ENCODE assay signal across 12 mouse cellular contexts in genomic region chr2:136832936-136833335, GRCm38 (mm10). TPM values are rescaled to one million over a fixed set of nuclear protein-coding genes. Genes with fewer than 3 reads are reported as not detected.
DNase-seq lines count a peak whose midpoint lies in the region; ATAC-seq and TF ChIP-seq lines count a peak whose summit lies in the region.
"Had no signal": no experiment of that assay in that cellular context is flagged by ENCODE, and none has a peak within 500 bp of the region (broad histone marks: within the 10 kb centered on the region; RNA-seq: fewer than 3 reads in every experiment).

No protein-coding gene starts in this region.

- no peaks in the 10 kb centered on the region for H3K27me3 ChIP-seq in kidney, embryonic 15.5 days
- H3K27me3 ChIP-seq in stomach, postnatal 0 days (ENCODE audit: control insufficient read depth, insufficient read depth, low read length), result no peaks in the 10 kb centered on the region
- no peaks in the 10 kb centered on the region for H3K27me3 ChIP-seq in forebrain, embryonic 14.5 days (replicated peaks; ENCODE audit: control insufficient read depth, insufficient read depth, low read length)
- H3K27me3 ChIP-seq: embryonic facial prominence, embryonic 12.5 days; intestine, embryonic 15.5 days; limb, embryonic 15.5 days; midbrain, embryonic 13.5 days had no signal

- no peaks in the 10 kb centered on the region for H3K4me1 ChIP-seq in lung, adult 2 months (ENCODE audit: control insufficient read depth, insufficient read depth, low read length)
- 0 out of 2 replicates have a peak, but pooled peaks cover 3% of the 10 kb centered on the region for H3K4me1 ChIP-seq in kidney, embryonic 15.5 days
- H3K4me1 ChIP-seq in stomach, postnatal 0 days (replicated peaks; ENCODE audit: control insufficient read depth, insufficient read depth), result no peaks in the 10 kb centered on the region
- no peaks in the 10 kb centered on the region for H3K4me1 ChIP-seq in forebrain, embryonic 14.5 days (ENCODE audit: control insufficient read depth, insufficient read depth, low read length)
- H3K4me1 ChIP-seq: embryonic facial prominence, embryonic 12.5 days; intestine, embryonic 15.5 days; limb, embryonic 15.5 days; midbrain, embryonic 13.5 days had no signal

- no peak overlapping the region for H3K9ac ChIP-seq in kidney, embryonic 15.5 days
- H3K9ac ChIP-seq in stomach, postnatal 0 days (ENCODE audit: low read length), result no peak overlapping the region
- no peak overlapping the region for H3K9ac ChIP-seq in forebrain, embryonic 14.5 days (ENCODE audit: low read length)
- H3K9ac ChIP-seq: embryonic facial prominence, embryonic 12.5 days; intestine, embryonic 15.5 days; limb, embryonic 15.5 days; midbrain, embryonic 13.5 days had no signal

- no peak overlapping the region for H3K4me3 ChIP-seq in lung, adult 2 months (replicated peaks; ENCODE audit: extremely low read depth, low read depth, low read length)
- H3K4me3 ChIP-seq in kidney, embryonic 15.5 days (replicated peaks), result no peak overlapping the region
- no peak overlapping the region for H3K4me3 ChIP-seq in stomach, postnatal 0 days (ENCODE audit: low read depth, low read length)
- no peak overlapping the region for H3K4me3 ChIP-seq in forebrain, embryonic 14.5 days (ENCODE audit: low read depth, low read length)
- H3K4me3 ChIP-seq: embryonic facial prominence, embryonic 12.5 days; intestine, embryonic 15.5 days; limb, embryonic 15.5 days; midbrain, embryonic 13.5 days had no signal

- DNase-seq in lung, adult 18-20 months, result peak; percentile 4 to 9
- DNase-seq in lung, adult 2 months, result no peak
- peak; percentile 24 to 59 for DNase-seq in heart, adult 9 months (ENCODE audit: low spot score in 2 of 2)
- DNase-seq in stomach, postnatal 0 days (ENCODE audit: low spot score), result no peak
- DNase-seq in forebrain, embryonic 14.5 days (ENCODE audit: low spot score), result no peak
- DNase-seq in layer of hippocampus, adult 9-11 months, result no peak

- H3K27ac ChIP-seq in kidney, embryonic 15.5 days, result no peak overlapping the region
- no peak overlapping the region for H3K27ac ChIP-seq in stomach, postnatal 0 days (replicated peaks)
- no peak overlapping the region for H3K27ac ChIP-seq in forebrain, embryonic 14.5 days (ENCODE audit: low read depth, low read length)
- H3K27ac ChIP-seq: embryonic facial prominence, embryonic 12.5 days; intestine, embryonic 15.5 days; limb, embryonic 15.5 days; midbrain, embryonic 13.5 days had no signal

- TF ChIP-seq CTCF in lung, adult 2 months (IDR thresholded peaks at IDR 0.05; ENCODE audit: insufficient read depth, low read length), result no peak
- TF ChIP-seq CTCF in stomach, postnatal 0 days (IDR thresholded peaks at IDR 0.05; ENCODE audit: low read depth), result no peak

- H3K9me3 ChIP-seq in kidney, embryonic 15.5 days (replicated peaks), result no peaks in the 10 kb centered on the region
- H3K9me3 ChIP-seq in stomach, postnatal 0 days (ENCODE audit: control insufficient read depth, low read length), result no peaks in the 10 kb centered on the region
- H3K9me3 ChIP-seq in forebrain, embryonic 14.5 days (replicated peaks; ENCODE audit: control insufficient read depth, low read length), result no peaks in the 10 kb centered on the region
- H3K9me3 ChIP-seq: embryonic facial prominence, embryonic 12.5 days; intestine, embryonic 15.5 days; limb, embryonic 15.5 days; midbrain, embryonic 13.5 days had no signal

- no peak for TF ChIP-seq POLR2A in lung, adult 2 months (IDR thresholded peaks at IDR 0.05; ENCODE audit: borderline replicate concordance, extremely low read depth, low read depth, low read length)

- H3K4me2 ChIP-seq in kidney, embryonic 15.5 days, result no peak overlapping the region
- H3K4me2 ChIP-seq in stomach, postnatal 0 days (replicated peaks; ENCODE audit: low read depth), result no peak overlapping the region
- H3K4me2 ChIP-seq in forebrain, embryonic 14.5 days (ENCODE audit: low read length), result no peak overlapping the region
- H3K4me2 ChIP-seq: embryonic facial prominence, embryonic 12.5 days; intestine, embryonic 15.5 days; limb, embryonic 15.5 days; midbrain, embryonic 13.5 days had no signal

- TF ChIP-seq EP300 in stomach, postnatal 0 days (optimal IDR thresholded peaks at IDR 0.05), result no peak

- H3K36me3 ChIP-seq in kidney, embryonic 15.5 days, result no peaks in the 10 kb centered on the region
- H3K36me3 ChIP-seq in stomach, postnatal 0 days (ENCODE audit: control insufficient read depth, insufficient read depth, low read length), result no peaks in the 10 kb centered on the region
- H3K36me3 ChIP-seq in forebrain, embryonic 14.5 days (ENCODE audit: control insufficient read depth, insufficient read depth, low read length), result no peaks in the 10 kb centered on the region
- H3K36me3 ChIP-seq: embryonic facial prominence, embryonic 12.5 days; intestine, embryonic 15.5 days; limb, embryonic 15.5 days; midbrain, embryonic 13.5 days had no signal

- peak; percentile 83 for ATAC-seq in kidney, embryonic 15.5 days (replicated peaks; ENCODE audit: low FRiP score)
- ATAC-seq in stomach, postnatal 0 days (ENCODE audit: low FRiP score, low TSS enrichment), result 0 out of 2 replicates have a peak, but pooled peaks have one; percentile 35
- ATAC-seq in forebrain, embryonic 14.5 days, result no peak
- ATAC-seq in cerebellum, adult (ENCODE audit: insufficient number of reproducible peaks, low FRiP score, low TSS enrichment), result no peak
- ATAC-seq: intestine, embryonic 15.5 days; midbrain, embryonic 13.5 days had no signal

- 29% methylated on average over 3 of the region's 3 CpGs for WGBS in lung, adult 2 months
- 16% methylated on average over 3 of the region's 3 CpGs for WGBS in kidney, embryonic 15.5 days
- 42% methylated on average over 3 of the region's 3 CpGs for WGBS in stomach, postnatal 0 days
- 87% methylated on average over 3 of the region's 3 CpGs for WGBS in forebrain, embryonic 14.5 days

RNA-seq across cellular contexts. Expression of gene AL731706.2, which starts 52.5 kb away (rescaled TPM):
- polyA plus RNA-seq in lung, adult 2 months (2012; rRNA removed), result not detected in 2 replicates
- 37.8 and 55.1 TPM in 2 replicates for polyA plus RNA-seq in kidney, embryonic 15.5 days (2015; fragmentation: Nextera tagmentation; extraction: Ambion mirVana)
- polyA plus RNA-seq in stomach, postnatal 0 days (2015; fragmentation: Nextera tagmentation; extraction: Ambion mirVana), result 21.3 and 27.6 TPM in 2 replicates
- 33.6 and 40.2 TPM in 2 replicates for polyA plus RNA-seq in forebrain, embryonic 14.5 days (2014; fragmentation: Nextera tagmentation; extraction: Ambion mirVana)

RNA-seq across cellular contexts. Expression of gene Slx4ip, which starts 58.1 kb away (rescaled TPM):
- polyA plus RNA-seq in lung, adult 2 months (2012; rRNA removed), result 0.38 and 0.70 TPM in 2 replicates
- 7.5 and 8.3 TPM in 2 replicates for polyA plus RNA-seq in kidney, embryonic 15.5 days (2015; fragmentation: Nextera tagmentation; extraction: Ambion mirVana)
- 2.1 TPM in 2 replicates for polyA plus RNA-seq in stomach, postnatal 0 days (2015; fragmentation: Nextera tagmentation; extraction: Ambion mirVana)
- polyA plus RNA-seq in forebrain, embryonic 14.5 days (2014; fragmentation: Nextera tagmentation; extraction: Ambion mirVana), result 9.4 and 12.1 TPM in 2 replicates

RNA-seq across cellular contexts. Expression of gene AL731706.1, which starts 58.3 kb away (rescaled TPM):
- polyA plus RNA-seq in lung, adult 2 months (2012; rRNA removed), result 2.6 and 5.3 TPM in 2 replicates
- polyA plus RNA-seq in kidney, embryonic 15.5 days (2015; fragmentation: Nextera tagmentation; extraction: Ambion mirVana), result 30.7 and 38.3 TPM in 2 replicates
- 26.3 and 33.2 TPM in 2 replicates for polyA plus RNA-seq in stomach, postnatal 0 days (2015; fragmentation: Nextera tagmentation; extraction: Ambion mirVana)
- 24.4 and 25.5 TPM in 2 replicates for polyA plus RNA-seq in forebrain, embryonic 14.5 days (2014; fragmentation: Nextera tagmentation; extraction: Ambion mirVana)

RNA-seq across cellular contexts. Expression of gene Mkks, which starts 58.3 kb away (rescaled TPM):
- 3.6 and 4.7 TPM in 2 replicates for polyA plus RNA-seq in lung, adult 2 months (2012; rRNA removed)
- 14.0 and 14.1 TPM in 2 replicates for polyA plus RNA-seq in kidney, embryonic 15.5 days (2015; fragmentation: Nextera tagmentation; extraction: Ambion mirVana)
- 10.8 and 15.6 TPM in 2 replicates for polyA plus RNA-seq in stomach, postnatal 0 days (2015; fragmentation: Nextera tagmentation; extraction: Ambion mirVana)
- 13.0 and 15.4 TPM in 2 replicates for polyA plus RNA-seq in forebrain, embryonic 14.5 days (2014; fragmentation: Nextera tagmentation; extraction: Ambion mirVana)

Comparison
In these comparisons a context has a peak if more than half of its experiments do, and no peak if none do; other contexts are left out.
1. DNase-seq: peak in lung, adult 18-20 months (2 of 2) and heart, adult 9 months (2 of 2); none in lung, adult 2 months (single experiment), stomach, postnatal 0 days (single experiment), forebrain, embryonic 14.5 days (single experiment) and layer of hippocampus, adult 9-11 months (single experiment).
2. ATAC-seq: peak in kidney, embryonic 15.5 days (single experiment) and stomach, postnatal 0 days (single experiment); none in forebrain, embryonic 14.5 days (single experiment) and cerebellum, adult (single experiment).
3. RNA of gene AL731706.2, which starts 52.5 kb away (polyA plus RNA-seq): 33.6 to 40.2 TPM in forebrain, embryonic 14.5 days, 37.8 to 55.1 TPM in kidney, embryonic 15.5 days and 21.3 to 27.6 TPM in stomach, postnatal 0 days; not detected in lung, adult 2 months; every median in the first group is over 10 times any median in the second.